Mouse (Mus musculus) adrenal gland, postnatal 14 days (tissue): ENCODE data around the gene Aamdc. TPM values are rescaled to one million over a fixed set of nuclear protein-coding genes. Genes with fewer than 3 reads are reported as not detected.

ENCODE experiments used
- DNase-seq: peaks from one replicate; pipeline ENCODE4 v3.0.0; 2021; ENCODE audit warnings: mixed read lengths
- long read RNA-seq, 2 experiments: library from polyadenylated mRNA; stranded (forward); transcript quantifications; one replicate each; pipeline ENCODE4 v2.0.0; 2021
- total RNA-seq: library from RNA; stranded (reverse); gene quantifications from 2 replicates; pipeline ENCODE4 v1.2.3, GENCODE M21; 2021

The Aamdc gene
- total RNA-seq: 37.8 and 44.5 TPM in 2 replicates
- long read RNA-seq, experiment 1, transcript Aamdc-213 (5 exons, 883 nt): major isoform, 14 of 46 reads
- long read RNA-seq, experiment 1, transcript Aamdc-206 (4 exons, 789 nt): minor isoform, 13 of 46 reads
- long read RNA-seq, experiment 1, partial matches to known transcripts: 0 of 46 reads
- long read RNA-seq, experiment 1, other reads (novel, unspliced or antisense): 7 of 46 reads
- long read RNA-seq, experiment 2, transcript Aamdc-206 (4 exons, 789 nt): minor isoform, 8 of 51 reads
- long read RNA-seq, experiment 2, transcript Aamdc-213 (5 exons, 883 nt): major isoform, 13 of 51 reads
- long read RNA-seq, experiment 2, partial matches to known transcripts: 0 of 51 reads
- long read RNA-seq, experiment 2, other reads (novel, unspliced or antisense): 17 of 51 reads

- peak; percentile 98 for DNase-seq
Observed at GRCm38 (mm10) chr7:97579067-97579975, at the start of gene Aamdc, which contains the start of gene Rsf1. TSS of gene Aamdc (minus strand) at chr7:97579497. TSS of gene Rsf1 (plus strand) at chr7:97579889.

- no peak for DNase-seq
Observed at GRCm38 (mm10) chr7:97623402-97623801, 44.1 kb upstream of the Aamdc start.

GRCm38 (mm10) chr7:97622676-97623075, 43.4 kb upstream of the Aamdc start:
- DNase-seq: no peak

- DNase-seq: no peak
Observed at GRCm38 (mm10) chr7:97621346-97621745, 42.0 kb upstream of the Aamdc start.

GRCm38 (mm10) chr7:97598548-97598947, 19.3 kb upstream of the Aamdc start:
- no peak for DNase-seq

GRCm38 (mm10) chr7:97593535-97593934, 14.2 kb upstream of the Aamdc start:
- DNase-seq: no peak

GRCm38 (mm10) chr7:97592396-97592795, 13.1 kb upstream of the Aamdc start:
- DNase-seq: no peak

- DNase-seq: no peak
Observed at GRCm38 (mm10) chr7:97591336-97591735, 12.0 kb upstream of the Aamdc start.

- DNase-seq: no peak
Observed at GRCm38 (mm10) chr7:97590488-97590887, 11.2 kb upstream of the Aamdc start.

- DNase-seq: no peak
Observed at GRCm38 (mm10) chr7:97588506-97588905, 9.2 kb upstream of the Aamdc start.

- peak; percentile 91 for DNase-seq
Observed at GRCm38 (mm10) chr7:97580843-97581214, 1.5 kb upstream of the Aamdc start.

- peak; percentile 66 for DNase-seq
Observed at GRCm38 (mm10) chr7:97579976-97580842, 912 bp upstream of the Aamdc start.

- peak; percentile 46 for DNase-seq
Observed at GRCm38 (mm10) chr7:97578361-97579066, 783 bp downstream of the Aamdc start.

GRCm38 (mm10) chr7:97570389-97570788, 8.9 kb downstream of the Aamdc start:
- peak; percentile 21 for DNase-seq

GRCm38 (mm10) chr7:97569372-97569771, 9.9 kb downstream of the Aamdc start:
- DNase-seq: no peak

GRCm38 (mm10) chr7:97563576-97563975, 15.7 kb downstream of the Aamdc start:
- DNase-seq: no peak

GRCm38 (mm10) chr7:97550673-97551072, 28.6 kb downstream of the Aamdc start:
- no peak for DNase-seq

GRCm38 (mm10) chr7:97549301-97549700, 30.0 kb downstream of the Aamdc start:
- no peak for DNase-seq

GRCm38 (mm10) chr7:97546462-97546861, 32.8 kb downstream of the Aamdc start:
- no peak for DNase-seq

GRCm38 (mm10) chr7:97536571-97536970, 42.7 kb downstream of the Aamdc start:
- no peak for DNase-seq

- no peak for DNase-seq
Observed at GRCm38 (mm10) chr7:97535531-97535930, 43.8 kb downstream of the Aamdc start.
